Mouse (Mus musculus): Measurements from ENCODE around the gene Nr5a1. TPM values are rescaled to one million over a fixed set of nuclear protein-coding genes. Genes with fewer than 3 reads are reported as not detected.

Nr5a1 gene
- polyA plus RNA-seq, 1 experiment: 0.22 TPM

DNA sequence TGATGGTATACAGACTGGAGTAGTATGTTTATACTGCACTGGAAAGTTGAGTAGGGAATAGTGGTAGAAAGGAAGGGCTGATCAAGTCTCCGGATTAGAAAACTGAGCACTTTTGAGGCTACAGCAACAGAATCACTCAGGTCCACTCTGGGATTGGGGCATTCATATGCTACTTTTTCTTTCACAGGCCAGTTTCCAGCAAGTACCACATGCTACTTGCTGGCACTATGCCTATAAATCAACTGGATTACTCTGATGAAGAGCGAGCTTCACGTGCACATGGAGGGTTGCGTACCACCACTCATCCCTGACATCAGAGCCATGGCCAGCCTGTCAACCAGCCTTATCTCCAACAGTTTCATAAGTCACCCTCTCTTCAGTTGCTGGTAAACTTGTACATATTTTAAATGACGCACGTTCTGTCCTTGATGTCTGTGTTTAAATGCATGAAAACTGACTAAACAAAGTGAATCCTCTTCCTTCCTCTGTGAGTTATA is 16.0 kb upstream of the Nr5a1 start:
- Histone ChIP-seq H3K27me3 (ENCODE audit: control insufficient read depth, insufficient read depth, low read length) (no peaks in the 10 kb centered on the region), H3K27ac (ENCODE audit: control insufficient read depth, insufficient read depth, low read length) (no peak overlapping the region), H3K4me3 (ENCODE audit: control insufficient read depth, insufficient read depth, low read length) (no peak overlapping the region), H3K4me1 (replicated peaks; ENCODE audit: control insufficient read depth, insufficient read depth, low read length) (no peaks in the 10 kb centered on the region), H3K36me3 (ENCODE audit: control insufficient read depth, insufficient read depth, low read length) (no peaks in the 10 kb centered on the region)
- TF ChIP-seq POLR2A (IDR thresholded peaks at IDR 0.05; ENCODE audit: control insufficient read depth, extremely low read depth, insufficient read depth, low read length, poor library complexity): no peak
- no peak for TF ChIP-seq CTCF (IDR thresholded peaks at IDR 0.05; ENCODE audit: borderline replicate concordance, control insufficient read depth, extremely low read depth, insufficient read depth, low read length, poor library complexity)
- DNase-seq: no peak
- 97% methylated on average over 6 of the region's 6 CpGs for WGBS

DNA sequence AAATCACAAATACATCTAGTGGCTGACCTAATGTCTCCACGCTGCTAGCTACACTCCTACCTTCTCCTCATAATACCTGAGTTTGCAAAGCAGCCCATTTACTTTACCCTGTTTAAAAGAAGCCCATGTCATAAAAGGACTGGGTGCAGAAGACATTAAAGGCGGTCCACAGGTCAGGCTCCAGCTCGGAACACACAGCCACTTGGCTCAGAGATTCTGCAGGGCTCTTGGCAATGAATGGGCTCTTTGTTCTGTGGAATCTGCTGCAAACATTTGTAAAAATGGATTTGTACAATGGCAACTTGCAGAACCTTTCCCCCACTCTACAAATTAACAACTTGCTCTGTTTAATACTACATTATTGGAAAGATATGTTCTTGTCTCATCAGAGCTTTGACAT is 11.1 kb upstream of the Nr5a1 start:
- WGBS: 94% methylated on average over 3 of the region's 3 CpGs
- H3K4me1 ChIP-seq (replicated peaks; ENCODE audit: control insufficient read depth, insufficient read depth, low read length): no peaks in the 10 kb centered on the region
- no peak overlapping the region for H3K4me3 ChIP-seq (ENCODE audit: control insufficient read depth, insufficient read depth, low read length)
- H3K36me3 ChIP-seq (ENCODE audit: control insufficient read depth, insufficient read depth, low read length): no peaks in the 10 kb centered on the region
- TF ChIP-seq CTCF (IDR thresholded peaks at IDR 0.05; ENCODE audit: borderline replicate concordance, control insufficient read depth, extremely low read depth, insufficient read depth, low read length, poor library complexity): no peak
- no peak for TF ChIP-seq POLR2A (IDR thresholded peaks at IDR 0.05; ENCODE audit: control insufficient read depth, extremely low read depth, insufficient read depth, low read length, poor library complexity)
- H3K27me3 ChIP-seq (ENCODE audit: control insufficient read depth, insufficient read depth, low read length): no peaks in the 10 kb centered on the region
- no peak for DNase-seq
- H3K27ac ChIP-seq (ENCODE audit: control insufficient read depth, insufficient read depth, low read length): no peak overlapping the region

DNA sequence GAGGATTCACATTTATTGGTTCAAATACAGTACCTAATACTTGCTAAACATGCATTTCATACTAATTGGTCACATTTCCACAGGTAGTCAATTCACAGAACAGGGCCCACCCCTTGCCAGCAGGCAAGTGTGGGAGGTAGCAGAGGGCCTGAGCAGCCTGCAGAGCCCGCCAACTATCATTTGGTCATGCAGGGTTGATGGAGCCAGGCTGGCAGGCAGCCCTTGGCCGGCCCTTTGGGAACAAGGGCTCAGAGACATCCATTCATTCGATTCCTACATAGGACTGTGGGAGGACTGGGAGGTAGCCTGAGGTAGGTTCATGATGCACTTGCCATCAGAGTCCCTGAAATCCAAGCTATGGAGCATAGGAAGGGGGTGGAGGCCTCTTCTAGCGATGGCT is 9.0 kb upstream of the Nr5a1 start:
- 96% methylated on average over 4 of the region's 4 CpGs for WGBS
- DNase-seq: no peak
- no peaks in the 10 kb centered on the region for H3K36me3 ChIP-seq (ENCODE audit: control insufficient read depth, insufficient read depth, low read length)
- no peak overlapping the region for H3K4me3 ChIP-seq (ENCODE audit: control insufficient read depth, insufficient read depth, low read length)
- no peak overlapping the region for H3K27ac ChIP-seq (ENCODE audit: control insufficient read depth, insufficient read depth, low read length)
- no peaks in the 10 kb centered on the region for H3K27me3 ChIP-seq (ENCODE audit: control insufficient read depth, insufficient read depth, low read length)
- TF ChIP-seq POLR2A (IDR thresholded peaks at IDR 0.05; ENCODE audit: control insufficient read depth, extremely low read depth, insufficient read depth, low read length, poor library complexity) (no peak), CTCF (IDR thresholded peaks at IDR 0.05; ENCODE audit: borderline replicate concordance, control insufficient read depth, extremely low read depth, insufficient read depth, low read length, poor library complexity) (no peak)
- H3K4me1 ChIP-seq (replicated peaks; ENCODE audit: control insufficient read depth, insufficient read depth, low read length): no peaks in the 10 kb centered on the region

DNA sequence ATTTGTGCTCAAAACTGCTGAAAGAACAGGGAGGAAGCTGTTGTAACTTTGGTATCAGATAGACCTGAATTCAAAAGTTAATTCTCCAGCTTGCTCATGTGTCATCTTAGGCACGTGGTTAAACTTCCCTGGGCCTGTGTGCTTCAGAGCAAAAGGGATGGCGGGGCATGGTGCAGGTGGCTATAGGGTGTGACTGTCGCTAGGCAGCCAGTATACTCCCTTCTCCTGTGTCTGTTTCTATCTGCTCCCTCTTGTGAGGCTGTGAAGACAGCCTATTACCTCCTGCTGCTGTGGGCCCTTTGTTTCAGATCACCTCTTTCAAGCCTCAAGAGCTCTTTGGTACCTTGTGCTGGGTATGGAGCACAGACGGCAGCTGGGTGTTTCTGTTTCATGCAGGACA is 7.7 kb upstream of the Nr5a1 start:
- Histone ChIP-seq H3K27me3 (ENCODE audit: control insufficient read depth, insufficient read depth, low read length) (no peaks in the 10 kb centered on the region), H3K36me3 (ENCODE audit: control insufficient read depth, insufficient read depth, low read length) (no peaks in the 10 kb centered on the region), H3K4me1 (replicated peaks; ENCODE audit: control insufficient read depth, insufficient read depth, low read length) (no peaks in the 10 kb centered on the region), H3K4me3 (ENCODE audit: control insufficient read depth, insufficient read depth, low read length) (no peak overlapping the region), H3K27ac (ENCODE audit: control insufficient read depth, insufficient read depth, low read length) (no peak overlapping the region)
- TF ChIP-seq POLR2A (IDR thresholded peaks at IDR 0.05; ENCODE audit: control insufficient read depth, extremely low read depth, insufficient read depth, low read length, poor library complexity) (no peak), CTCF (IDR thresholded peaks at IDR 0.05; ENCODE audit: borderline replicate concordance, control insufficient read depth, extremely low read depth, insufficient read depth, low read length, poor library complexity) (no peak)
- DNase-seq: no peak
- 55% methylated on average over 4 of the region's 4 CpGs for WGBS

DNA sequence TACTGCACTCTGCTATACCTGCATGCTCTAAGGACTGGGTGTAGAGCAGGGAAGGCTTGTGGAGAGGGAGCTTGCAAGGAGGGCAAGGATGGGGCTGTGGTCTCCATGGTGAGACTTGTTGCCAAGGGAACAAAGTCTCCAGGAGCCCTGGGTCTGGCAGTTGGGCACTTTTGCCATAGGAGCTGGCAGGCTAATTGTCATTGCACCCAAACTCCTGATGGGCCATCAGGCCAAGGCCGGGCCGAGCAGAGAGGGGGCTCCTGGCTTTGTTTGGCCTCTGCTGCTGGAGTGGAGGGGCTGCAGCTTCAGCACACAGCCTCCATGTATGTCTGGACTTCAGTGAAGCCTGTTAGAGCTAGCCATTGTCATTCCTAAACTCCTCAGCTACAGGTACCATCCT is 6.3 kb upstream of the Nr5a1 start:
- no peaks in the 10 kb centered on the region for H3K4me1 ChIP-seq (replicated peaks; ENCODE audit: control insufficient read depth, insufficient read depth, low read length)

DNA sequence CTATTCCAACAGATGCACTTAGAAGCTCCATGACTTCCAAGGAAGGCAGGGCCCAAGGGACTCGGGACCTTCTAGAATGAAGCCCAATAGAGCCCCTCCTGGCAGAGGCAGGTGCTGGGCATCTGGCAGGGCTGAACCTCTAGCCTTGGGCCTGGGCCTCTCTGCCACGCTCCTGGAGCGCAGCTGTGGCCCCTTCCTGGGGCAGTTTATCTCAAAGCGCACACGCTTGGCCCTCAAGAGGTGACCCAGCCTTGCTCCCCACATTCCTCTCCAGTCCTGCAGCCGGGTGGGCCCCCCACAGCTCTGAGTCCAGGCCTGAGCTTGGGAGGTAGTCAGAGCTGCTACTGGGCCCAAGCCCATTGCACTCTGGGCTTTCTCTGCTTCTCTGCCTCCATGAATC is 5.0 kb upstream of the Nr5a1 start:
- TF ChIP-seq POLR2A (IDR thresholded peaks at IDR 0.05; ENCODE audit: control insufficient read depth, extremely low read depth, insufficient read depth, low read length, poor library complexity): no peak
- TF ChIP-seq CTCF (IDR thresholded peaks at IDR 0.05; ENCODE audit: borderline replicate concordance, control insufficient read depth, extremely low read depth, insufficient read depth, low read length, poor library complexity): no peak
- no peak for DNase-seq
- no peaks in the 10 kb centered on the region for H3K27me3 ChIP-seq (ENCODE audit: control insufficient read depth, insufficient read depth, low read length)
- no peak overlapping the region for H3K4me3 ChIP-seq (ENCODE audit: control insufficient read depth, insufficient read depth, low read length)
- H3K4me1 ChIP-seq (replicated peaks; ENCODE audit: control insufficient read depth, insufficient read depth, low read length): no peaks in the 10 kb centered on the region
- 74% methylated on average over 6 of the region's 6 CpGs for WGBS
- H3K27ac ChIP-seq (ENCODE audit: control insufficient read depth, insufficient read depth, low read length): no peak overlapping the region
- H3K36me3 ChIP-seq (ENCODE audit: control insufficient read depth, insufficient read depth, low read length): no peaks in the 10 kb centered on the region

More for the DNA sequence above, 6.3 kb upstream of the Nr5a1 start:
- TF ChIP-seq POLR2A (IDR thresholded peaks at IDR 0.05; ENCODE audit: control insufficient read depth, extremely low read depth, insufficient read depth, low read length, poor library complexity) (no peak), CTCF (IDR thresholded peaks at IDR 0.05; ENCODE audit: borderline replicate concordance, control insufficient read depth, extremely low read depth, insufficient read depth, low read length, poor library complexity) (no peak)
- Histone ChIP-seq H3K27me3 (ENCODE audit: control insufficient read depth, insufficient read depth, low read length) (no peaks in the 10 kb centered on the region), H3K27ac (ENCODE audit: control insufficient read depth, insufficient read depth, low read length) (no peak overlapping the region), H3K36me3 (ENCODE audit: control insufficient read depth, insufficient read depth, low read length) (no peaks in the 10 kb centered on the region), H3K4me3 (ENCODE audit: control insufficient read depth, insufficient read depth, low read length) (no peak overlapping the region)
- WGBS: 100% methylated on average over 2 of the region's 2 CpGs
- DNase-seq: no peak

DNA sequence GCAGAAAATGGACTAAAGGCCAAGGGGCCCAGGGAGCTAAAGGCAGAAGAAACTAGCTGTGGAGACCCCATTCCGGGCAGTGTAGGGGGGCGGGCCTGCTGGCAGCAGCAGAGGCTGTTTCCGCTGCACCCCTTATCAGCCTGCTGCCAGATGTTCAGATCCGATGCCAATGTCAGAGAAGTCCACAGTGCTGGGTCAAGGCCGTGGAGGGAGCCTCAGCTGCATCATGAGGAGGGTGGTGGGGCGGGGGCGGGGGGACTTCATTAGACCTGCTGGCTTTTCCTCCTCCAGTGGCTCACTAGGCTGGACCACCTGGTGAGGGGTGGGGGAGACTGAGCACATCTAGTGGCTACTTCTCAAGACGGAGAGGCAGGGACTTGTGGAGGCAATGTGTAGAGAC is 4.3 kb upstream of the Nr5a1 start:
- TF ChIP-seq POLR2A (IDR thresholded peaks at IDR 0.05; ENCODE audit: control insufficient read depth, extremely low read depth, insufficient read depth, low read length, poor library complexity) (no peak), CTCF (IDR thresholded peaks at IDR 0.05; ENCODE audit: borderline replicate concordance, control insufficient read depth, extremely low read depth, insufficient read depth, low read length, poor library complexity) (no peak)
- Histone ChIP-seq H3K36me3 (ENCODE audit: control insufficient read depth, insufficient read depth, low read length) (no peaks in the 10 kb centered on the region), H3K27ac (ENCODE audit: control insufficient read depth, insufficient read depth, low read length) (no peak overlapping the region), H3K27me3 (ENCODE audit: control insufficient read depth, insufficient read depth, low read length) (no peaks in the 10 kb centered on the region), H3K4me3 (ENCODE audit: control insufficient read depth, insufficient read depth, low read length) (no peak overlapping the region), H3K4me1 (replicated peaks; ENCODE audit: control insufficient read depth, insufficient read depth, low read length) (no peaks in the 10 kb centered on the region)
- DNase-seq: no peak
- WGBS: 65% methylated on average over 8 of the region's 8 CpGs

All from thymus, adult 2 months (tissue).